Mouse (Mus musculus): ENCODE results near the gene Gm8369. TPM values are rescaled to one million over a fixed set of nuclear protein-coding genes. Genes with fewer than 3 reads are reported as not detected.
"Not testable (repeated sequence)": the region's sequence is repeated elsewhere in the genome, so short reads cannot be mapped to it uniquely, and the experiment has no call there.

Gene Gm8369
- total RNA-seq, 4 experiments from 2014 or later = not detected

- DNase-seq (ENCODE audit: low spot score in 2 of 2) = no peak
Measured at GRCm38 (mm10) chr19:11513458-11513857, 27.7 kb downstream of the Gm8369 start.

GRCm38 (mm10) chr19:11516246-11516645 lies 30.5 kb downstream of the Gm8369 start, which contains the start of gene Ms4a6b:
TSS of gene Ms4a6b (plus strand) at chr19:11516512.
- DNase-seq (ENCODE audit: low spot score in 2 of 2) = no peak

- DNase-seq (ENCODE audit: low spot score in 2 of 2) = no peak
Measured at GRCm38 (mm10) chr19:11516845-11517244, 31.1 kb downstream of the Gm8369 start.

- not testable (repeated sequence) for DNase-seq (ENCODE audit: low spot score in 2 of 2)
Measured at GRCm38 (mm10) chr19:11517373-11517772, 31.6 kb downstream of the Gm8369 start.

GRCm38 (mm10) chr19:11518356-11518755 lies 32.6 kb downstream of the Gm8369 start:
- not testable (repeated sequence) for DNase-seq (ENCODE audit: low spot score in 2 of 2)

GRCm38 (mm10) chr19:11520146-11520545 lies 34.4 kb downstream of the Gm8369 start:
- DNase-seq (ENCODE audit: low spot score in 2 of 2) = no peak

- DNase-seq (ENCODE audit: low spot score in 2 of 2) = no peak
Measured at GRCm38 (mm10) chr19:11533421-11533820, 47.7 kb downstream of the Gm8369 start.

- DNase-seq (ENCODE audit: low spot score in 2 of 2) = peak; percentile 37 to 45
Measured at GRCm38 (mm10) chr19:11533888-11534445, 48.2 kb downstream of the Gm8369 start.

GRCm38 (mm10) chr19:11536593-11536992 lies 50.9 kb downstream of the Gm8369 start, which contains the start of gene Ms4a4d:
TSS of gene Ms4a4d (plus strand) at chr19:11536801.
- peak; percentile 48 to 54 for DNase-seq (ENCODE audit: low spot score in 2 of 2)

- peak in 1 of 2 experiments; percentile 22 for DNase-seq (ENCODE audit: low spot score in 2 of 2)
Measured at GRCm38 (mm10) chr19:11537336-11537735, 51.6 kb downstream of the Gm8369 start.

- not testable (repeated sequence) for DNase-seq (ENCODE audit: low spot score in 2 of 2)
Measured at GRCm38 (mm10) chr19:11540166-11540821, 54.6 kb downstream of the Gm8369 start.

GRCm38 (mm10) chr19:11544383-11544782 lies 58.6 kb downstream of the Gm8369 start:
- DNase-seq (ENCODE audit: low spot score in 2 of 2) = not testable (repeated sequence)

GRCm38 (mm10) chr19:11547911-11548310 lies 62.2 kb downstream of the Gm8369 start:
- DNase-seq (ENCODE audit: low spot score in 2 of 2) = no peak

- DNase-seq (ENCODE audit: low spot score in 2 of 2) = no peak
Measured at GRCm38 (mm10) chr19:11554726-11555125, 69.0 kb downstream of the Gm8369 start.

GRCm38 (mm10) chr19:11559560-11559959 lies 73.8 kb downstream of the Gm8369 start:
- not testable (repeated sequence) for DNase-seq (ENCODE audit: low spot score in 2 of 2)

Other genes with a start within 250 kb of the Gm8369 start
- not detected for gene Ms4a1, start 219.7 kb upstream of the Gm8369 start, total RNA-seq (2022)
- not detected for gene Ms4a5, start 202.1 kb upstream of the Gm8369 start, total RNA-seq (2022)
- gene Ms4a14, start 171.5 kb upstream of the Gm8369 start, total RNA-seq (2022) = not detected
- under 1 TPM in 2 of 4 experiments, not detected in 2; 0.36 to 0.63 TPM for gene Ms4a7, start 149.8 kb upstream of the Gm8369 start, total RNA-seq (2022)
- 1 to 10 TPM in 2 of 4 experiments, under 1 TPM in 1, not detected in 1; 0.39 to 1.6 (median 1.4) TPM for gene Ms4a4a, start 110.4 kb upstream of the Gm8369 start, total RNA-seq (2022)
- gene Ms4a4c, start 81.2 kb upstream of the Gm8369 start, total RNA-seq (2022) = not detected
- not detected for gene Ms4a4b, start 42.4 kb upstream of the Gm8369 start, total RNA-seq (2022)
- gene Ms4a6c, start 16.6 kb upstream of the Gm8369 start, total RNA-seq (2022) = 1 to 10 TPM in 1 of 4 experiments, under 1 TPM in 3; 0.41 to 1.3 (median 0.70) TPM
- 1 to 10 TPM in 2 of 4 experiments, under 1 TPM in 2; 0.73 to 2.0 (median 1.0) TPM for gene Ms4a6b, start 30.6 kb downstream of the Gm8369 start, total RNA-seq (2022)
- gene Ms4a4d, start 50.9 kb downstream of the Gm8369 start, total RNA-seq (2022) = 1 to 10 TPM; 1.7 to 3.6 (median 2.5) TPM
- gene Ms4a6d, start 118.9 kb downstream of the Gm8369 start, total RNA-seq (2022) = under 1 TPM in 3 of 4 experiments, not detected in 1; 0.29 to 0.86 (median 0.81) TPM
- gene Ms4a2, start 137.8 kb downstream of the Gm8369 start, total RNA-seq (2022) = under 1 TPM in 3 of 4 experiments, not detected in 1; 0.19 to 0.34 (median 0.31) TPM
- gene Ms4a3, start 154.9 kb downstream of the Gm8369 start, total RNA-seq (2022) = not detected
- gene Oosp2, start 174.6 kb downstream of the Gm8369 start, total RNA-seq (2022) = not detected
- not detected for gene Oosp1, start 205.2 kb downstream of the Gm8369 start, total RNA-seq (2022)
- not detected for gene Oosp3, start 211.1 kb downstream of the Gm8369 start, total RNA-seq (2022)